Mouse (Mus musculus) midbrain, embryonic 10.5 days (tissue): Measurements from ENCODE around the gene Cep57l1. TPM values are rescaled to one million over a fixed set of nuclear protein-coding genes. Genes with fewer than 3 reads are reported as not detected.

ENCODE experiments used
- DNase-seq: peaks from one replicate; pipeline ENCODE4 v3.0.0-alpha.2; 2017; ENCODE audit warnings: low spot score
- H3K27ac ChIP-seq: fragments of 300-500 bp; sonication (generic); replicated peaks from 2 replicates; pipeline ENCODE4 v1.5.1; 2016; ENCODE audit warnings: mild to moderate bottlenecking
- H3K27me3 ChIP-seq: fragments of 300-500 bp; sonication (generic); 2 replicates; pipeline ENCODE4 v1.6.1; 2016; ENCODE audit warnings: low read depth, mild to moderate bottlenecking; ENCODE audit not compliant: poor library complexity, severe bottlenecking
- H3K36me3 ChIP-seq: fragments of 300-500 bp; sonication (generic); 2 replicates; pipeline ENCODE4 v1.6.1; 2016; ENCODE audit warnings: mild to moderate bottlenecking, moderate library complexity
- H3K4me1 ChIP-seq: fragments of 300-500 bp; sonication (generic); 2 replicates; pipeline ENCODE4 v1.6.1; 2016
- H3K4me3 ChIP-seq: fragments of 300-500 bp; sonication (generic); 2 replicates; pipeline ENCODE4 v1.5.1; 2016; ENCODE audit warnings: mild to moderate bottlenecking, moderate library complexity
- H3K9me3 ChIP-seq: fragments of 300-500 bp; sonication (generic); replicated peaks from 2 replicates; pipeline ENCODE4 v1.6.1; 2016; ENCODE audit warnings: mild to moderate bottlenecking
- whole genome bisulfite sequencing: fragments of 180-500 bp; shearing (Covaris S2); methylation state at CpG from one replicate; pipeline ENCODE4 v1.1.7; 2016; 5-methylcytosine and 5-hydroxymethylcytosine counted together
- polyA plus RNA-seq: library from polyadenylated mRNA; unstranded; fragments of >200 nt; fragmentation: Nextera tagmentation; extraction: Ambion mirVana; gene quantifications from 2 replicates; pipeline ENCODE4 v1.2.1, GENCODE M21; 2016

Gene Cep57l1
- polyA plus RNA-seq: 24.9 and 27.3 TPM in 2 replicates

- peak within 1 kb of the TSS; percentile 94 for H3K27ac ChIP-seq
- under 1% methylated on average over 68 of the region's 69 CpGs for WGBS
- peaks cover 11% of the 10 kb centered on the region; the same call in 1 of the 2 replicates for H3K36me3 ChIP-seq
- peaks cover 34% of the 10 kb centered on the region for H3K4me1 ChIP-seq
- peak; percentile 95 for DNase-seq
- H3K4me3 ChIP-seq: peak within 1 kb of the TSS; percentile 82
- no peaks in the 10 kb centered on the region for H3K27me3 ChIP-seq
- no peaks in the 10 kb centered on the region for H3K9me3 ChIP-seq
These were observed at the start of gene Cep57l1, which contains the start of gene Sesn1 for GRCm38 (mm10) chr10:41809771-41810563. Cep57l1 (minus strand) TSS chr10:41809871. Sesn1 (plus strand) TSS chr10:41809935.

GRCm38 (mm10) chr10:41848721-41849120 lies 39.0 kb upstream of the Cep57l1 start:
- Histone ChIP-seq H3K27ac (no peak overlapping the region), H3K4me1 (no peaks in the 10 kb centered on the region), H3K36me3 (peaks cover 10% of the 10 kb centered on the region), H3K4me3 (no peak overlapping the region), H3K9me3 (0 out of 2 replicates have a peak, but pooled peaks cover 4% of the 10 kb centered on the region), H3K27me3 (no peaks in the 10 kb centered on the region)
- no peak for DNase-seq
- WGBS: 93% methylated on average over 2 of the region's 2 CpGs

- H3K27ac ChIP-seq: no peak overlapping the region
- no peaks in the 10 kb centered on the region for H3K4me1 ChIP-seq
- WGBS: 96% methylated on average over 8 of the region's 8 CpGs
- 0 out of 2 replicates have a peak, but pooled peaks cover 4% of the 10 kb centered on the region for H3K9me3 ChIP-seq
- H3K4me3 ChIP-seq: no peak overlapping the region
- H3K27me3 ChIP-seq: no peaks in the 10 kb centered on the region
- no peak for DNase-seq
- H3K36me3 ChIP-seq: peaks cover 10% of the 10 kb centered on the region
These were observed 38.1 kb upstream of the Cep57l1 start for GRCm38 (mm10) chr10:41847737-41848136.

- Histone ChIP-seq H3K4me1 (no peaks in the 10 kb centered on the region), H3K4me3 (no peak overlapping the region), H3K36me3 (peaks cover 5% of the 10 kb centered on the region; the same call in 1 of the 2 replicates), H3K27me3 (no peaks in the 10 kb centered on the region), H3K9me3 (peaks cover 2% of the 10 kb centered on the region; the same call in 1 of the 2 replicates), H3K27ac (no peak overlapping the region)
- 88% methylated on average over 4 of the region's 4 CpGs for WGBS
- DNase-seq: no peak
These were observed 29.2 kb upstream of the Cep57l1 start for GRCm38 (mm10) chr10:41838911-41839310.

- 89% methylated on average over 2 of the region's 2 CpGs for WGBS
These were observed 24.5 kb upstream of the Cep57l1 start for GRCm38 (mm10) chr10:41834131-41834530.

GRCm38 (mm10) chr10:41832191-41832590 lies 22.5 kb upstream of the Cep57l1 start:
- H3K36me3 ChIP-seq: peaks cover 5% of the 10 kb centered on the region; the same call in 1 of the 2 replicates
- no peaks in the 10 kb centered on the region for H3K27me3 ChIP-seq
- H3K4me3 ChIP-seq: no peak overlapping the region
- no peaks in the 10 kb centered on the region for H3K4me1 ChIP-seq
- WGBS: 77% methylated on average over 6 of the region's 6 CpGs
- no peak for DNase-seq
- H3K9me3 ChIP-seq: no peaks in the 10 kb centered on the region
- H3K27ac ChIP-seq: no peak overlapping the region

More at GRCm38 (mm10) chr10:41834131-41834530, 24.5 kb upstream of the Cep57l1 start:
- no peaks in the 10 kb centered on the region for H3K9me3 ChIP-seq
- no peak overlapping the region for H3K27ac ChIP-seq
- H3K27me3 ChIP-seq: no peaks in the 10 kb centered on the region
- H3K36me3 ChIP-seq: peaks cover 5% of the 10 kb centered on the region; the same call in 1 of the 2 replicates
- H3K4me3 ChIP-seq: no peak overlapping the region
- no peak for DNase-seq
- no peaks in the 10 kb centered on the region for H3K4me1 ChIP-seq

- WGBS: 55% methylated on average over 9 of the region's 9 CpGs
- H3K27ac ChIP-seq: no peak overlapping the region
- peak; percentile 22 for DNase-seq
- no peaks in the 10 kb centered on the region for H3K36me3 ChIP-seq
- H3K9me3 ChIP-seq: no peaks in the 10 kb centered on the region
- H3K4me3 ChIP-seq: no peak overlapping the region
- no peaks in the 10 kb centered on the region for H3K4me1 ChIP-seq
- no peaks in the 10 kb centered on the region for H3K27me3 ChIP-seq
These were observed 21.3 kb upstream of the Cep57l1 start for GRCm38 (mm10) chr10:41830851-41831522.

GRCm38 (mm10) chr10:41830445-41830844 lies 20.8 kb upstream of the Cep57l1 start:
- Histone ChIP-seq H3K36me3 (no peaks in the 10 kb centered on the region), H3K27ac (no peak overlapping the region), H3K4me3 (no peak overlapping the region), H3K4me1 (no peaks in the 10 kb centered on the region), H3K9me3 (no peaks in the 10 kb centered on the region), H3K27me3 (no peaks in the 10 kb centered on the region)
- 74% methylated on average over 4 of the region's 4 CpGs for WGBS
- DNase-seq: no peak

GRCm38 (mm10) chr10:41829980-41830379 lies 20.3 kb upstream of the Cep57l1 start:
- DNase-seq: no peak
- Histone ChIP-seq H3K36me3 (no peaks in the 10 kb centered on the region), H3K4me3 (no peak overlapping the region), H3K4me1 (no peaks in the 10 kb centered on the region), H3K27ac (no peak overlapping the region), H3K27me3 (no peaks in the 10 kb centered on the region), H3K9me3 (no peaks in the 10 kb centered on the region)
- WGBS: 83% methylated on average over 2 of the region's 2 CpGs

GRCm38 (mm10) chr10:41829191-41829590 lies 19.5 kb upstream of the Cep57l1 start:
- WGBS: 83% methylated on average over 5 of the region's 5 CpGs
- Histone ChIP-seq H3K4me3 (no peak overlapping the region), H3K27me3 (no peaks in the 10 kb centered on the region), H3K36me3 (no peaks in the 10 kb centered on the region), H3K9me3 (no peaks in the 10 kb centered on the region), H3K27ac (no peak overlapping the region), H3K4me1 (no peaks in the 10 kb centered on the region)
- DNase-seq: no peak

- Histone ChIP-seq H3K4me1 (no peaks in the 10 kb centered on the region), H3K9me3 (no peaks in the 10 kb centered on the region), H3K27me3 (no peaks in the 10 kb centered on the region), H3K36me3 (no peaks in the 10 kb centered on the region), H3K4me3 (no peak overlapping the region), H3K27ac (no peak overlapping the region)
- no peak for DNase-seq
- WGBS: 92% methylated on average over 4 of the region's 4 CpGs
These were observed 18.1 kb upstream of the Cep57l1 start for GRCm38 (mm10) chr10:41827784-41828183.

GRCm38 (mm10) chr10:41826526-41827116 lies 16.9 kb upstream of the Cep57l1 start:
- H3K27ac ChIP-seq: no peak overlapping the region

More at GRCm38 (mm10) chr10:41826526-41827116, 16.9 kb upstream of the Cep57l1 start:
- DNase-seq: no peak
- Histone ChIP-seq H3K36me3 (no peaks in the 10 kb centered on the region), H3K9me3 (no peaks in the 10 kb centered on the region), H3K4me1 (no peaks in the 10 kb centered on the region), H3K4me3 (no peak overlapping the region), H3K27me3 (no peaks in the 10 kb centered on the region)
- 86% methylated on average over 6 of the region's 6 CpGs for WGBS
